Mouse (Mus musculus) stomach, postnatal 0 days (tissue): ENCODE measurements at regions not wholly inside any gene's neighbourhood (a gene's known extent, or its start where the extent isn't known, plus 50 kb on each side); places are given as distances from the start of the nearest gene placed in this dataset.
"Not testable (repeated sequence)": the region's sequence is repeated elsewhere in the genome, so short reads cannot be mapped to it uniquely, and the experiment has no call there.

Experiments used
- CTCF ChIP-seq: IDR thresholded peaks from 2 replicates; pipeline ENCODE4 v1.5.1; 2016; ENCODE audit warnings: antibody characterized with exemption, low read depth, mild to moderate bottlenecking, moderate library complexity
- EP300 ChIP-seq: optimal IDR thresholded peaks from 2 replicates; pipeline ENCODE3; 2016; ENCODE audit warnings: antibody characterized with exemption

- TF ChIP-seq CTCF, EP300: not testable (repeated sequence)
Measured at GRCm38 (mm10) chrX:94812760-94813159, 88.4 kb downstream of the Zxdb start.
